Mouse (Mus musculus): ENCODE data around the gene Ajm1.

- TF ChIP-seq CTCF (IDR thresholded peaks at IDR 0.05; ENCODE audit: borderline replicate concordance, insufficient read depth, low read depth, low read length) (no peak), POLR2A (IDR thresholded peaks at IDR 0.05; ENCODE audit: borderline replicate concordance, insufficient read depth, low read length) (peak; percentile 21; the same call in 1 of the 2 replicates)
Measured at GRCm38 (mm10) chr2:25546811-25547491, 34.6 kb downstream of the Ajm1 start, which contains the start of gene Traf2.

All from cerebellum, adult 2 months (tissue).